In the genomic region with DNA sequence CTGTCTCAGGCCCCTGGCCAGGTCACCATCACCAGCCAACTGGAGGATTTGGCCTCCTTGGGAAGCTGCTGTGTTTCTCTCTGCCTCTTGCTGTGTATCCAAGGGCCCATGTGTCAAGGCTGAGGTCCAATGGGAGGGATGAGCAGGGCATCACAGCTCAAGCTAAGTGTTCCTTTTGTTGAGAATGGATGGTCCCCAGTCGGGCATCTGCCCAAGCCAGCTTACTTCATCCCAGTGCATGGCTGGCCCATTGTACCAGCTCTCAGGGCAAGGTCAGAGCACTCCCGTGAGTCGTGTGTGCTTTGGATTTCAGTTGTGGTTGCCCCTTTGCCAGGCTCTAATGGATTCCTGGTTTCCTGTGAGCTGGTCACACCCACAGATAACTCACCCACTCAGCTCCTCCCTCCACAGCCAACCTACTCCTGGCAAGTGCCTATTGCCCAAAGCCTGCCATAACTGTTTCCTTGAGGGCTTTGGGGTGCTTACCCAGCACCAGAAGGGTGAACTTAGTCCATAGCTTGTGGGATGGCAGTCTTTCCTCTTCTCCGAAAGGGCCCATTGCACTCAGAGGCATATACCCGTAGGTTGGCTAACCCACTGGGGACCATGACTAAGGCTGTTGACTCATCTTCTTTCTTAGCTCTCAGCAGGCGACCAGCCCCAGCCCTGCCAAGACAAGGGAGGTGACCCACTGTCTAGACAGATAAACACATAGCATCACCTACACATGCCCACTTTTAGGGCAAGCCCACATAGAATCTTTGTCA, we compare ENCODE assay signal across 1 mouse cellular context.
TF ChIP-seq lines count a peak whose summit lies in the region.

No protein-coding gene starts in this region.

TF ChIP-seq in CH12.LX, 34 proteins besides CTCF, POLR2A, EP300 and RAD21:
- TF ChIP-seq ZKSCAN1 (IDR thresholded peaks at IDR 0.05; ENCODE audit: borderline replicate concordance, low read depth, low read length), result no peak
TF ChIP-seq in CH12.LX: peak in this region for 0.
